Mouse (Mus musculus): ENCODE data around the gene 1600014C23Rik.

- TF ChIP-seq CTCF (IDR thresholded peaks at IDR 0.05; ENCODE audit: low read depth, low read length) = no peak
- TF ChIP-seq POLR2A (IDR thresholded peaks at IDR 0.05; ENCODE audit: borderline replicate concordance, low read depth, low read length) = no peak
Measured at GRCm38 (mm10) chr17:45695227-45696120, 38.2 kb downstream of the 1600014C23Rik start.

Measured in bone marrow macrophage, adult 2 months (primary cell).